Mouse (Mus musculus): Measurements from ENCODE around the gene A630001G21Rik. TPM values are rescaled to one million over a fixed set of nuclear protein-coding genes. Genes with fewer than 3 reads are reported as not detected.

The A630001G21Rik gene
- total and polyA plus RNA-seq, 3 experiments, result 15.4 to 24.0 TPM; not detected in 1

DNA sequence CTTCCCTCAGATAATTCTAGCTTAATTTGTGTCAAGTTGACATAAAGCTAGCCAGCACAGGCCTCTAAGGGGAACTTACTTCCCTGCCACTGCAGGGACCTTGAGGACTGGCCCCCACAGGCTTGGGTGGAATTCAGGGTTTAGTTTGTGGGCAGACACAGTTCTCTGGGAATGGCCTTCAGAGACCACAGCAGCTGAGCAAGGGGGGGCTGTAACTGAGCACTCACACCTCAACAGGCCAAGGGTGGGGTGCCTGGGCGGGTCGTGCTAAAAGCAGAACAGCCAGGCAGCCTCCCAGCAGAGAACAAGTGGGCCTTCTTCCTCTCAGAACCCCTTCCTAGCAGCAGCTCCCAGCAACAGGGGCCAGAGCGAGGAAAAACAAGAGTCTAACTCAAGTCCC lies 12.3 kb downstream of the A630001G21Rik start:
- Histone ChIP-seq H3K27me3 (ENCODE audit: control insufficient read depth in 1 of 2, insufficient read depth in 2 of 2, low read length in 2 of 2) (no peaks in the 10 kb centered on the region), H3K27ac (ENCODE audit: control insufficient read depth, low read depth, low read length) (no peak overlapping the region), H3K36me3 (ENCODE audit: control insufficient read depth in 1 of 2, insufficient read depth in 2 of 2, low read length in 2 of 2) (peaks cover 0 to 15% of the 10 kb centered on the region in 2 experiments; a peak in 2 of 4 replicates), H3K79me2 (ENCODE audit: control insufficient read depth, insufficient read depth, low read length, poor library complexity) (no peaks in the 10 kb centered on the region), H3K4me3 (ENCODE audit: control insufficient read depth in 1 of 2, insufficient read depth in 1 of 2, low read depth in 2 of 2, low read length in 2 of 2) (no peak overlapping the region), H3K9me3 (replicated peaks; ENCODE audit: insufficient read depth, low read length) (no peaks in the 10 kb centered on the region), H3K9ac (ENCODE audit: control insufficient read depth, low read depth, low read length, poor library complexity, severe bottlenecking) (no peak overlapping the region), H3K4me1 (ENCODE audit: control insufficient read depth in 1 of 2, insufficient read depth in 2 of 2, low read length in 2 of 2) (peaks cover 6 to 17% of the 10 kb centered on the region in 2 experiments)
- TF ChIP-seq E2F4 (IDR thresholded peaks at IDR 0.05; ENCODE audit: borderline replicate concordance, low read depth, low read length) (no peak), MXI1 (IDR thresholded peaks at IDR 0.05; ENCODE audit: low read depth, low read length) (no peak)
- peak; percentile 37 for DNase-seq (ENCODE audit: low read depth, low spot score)

DNA sequence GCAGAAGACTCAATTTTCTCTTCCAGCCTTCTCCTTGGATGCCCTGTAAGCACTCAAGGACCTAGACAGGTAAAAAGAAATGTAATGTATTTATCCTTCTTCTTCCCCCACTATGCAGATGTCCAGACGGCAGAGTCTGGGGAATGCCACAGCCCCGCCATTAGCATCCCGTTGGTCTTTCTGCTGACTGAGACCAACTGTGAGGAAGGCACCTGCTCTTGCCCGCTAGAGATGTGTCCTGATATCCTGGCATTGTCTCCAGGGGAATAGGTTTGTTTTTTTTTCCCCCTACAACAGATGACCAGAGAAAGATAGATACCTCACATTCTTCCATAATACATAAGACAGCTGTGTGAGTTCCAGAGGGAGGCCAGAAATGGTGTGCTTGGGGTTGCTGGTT lies 14.2 kb downstream of the A630001G21Rik start:
- Histone ChIP-seq H3K27ac (ENCODE audit: control insufficient read depth, low read depth, low read length) (no peak overlapping the region), H3K9ac (ENCODE audit: control insufficient read depth, low read depth, low read length, poor library complexity, severe bottlenecking) (no peak overlapping the region), H3K9me3 (replicated peaks; ENCODE audit: insufficient read depth, low read length) (no peaks in the 10 kb centered on the region), H3K79me2 (ENCODE audit: control insufficient read depth, insufficient read depth, low read length, poor library complexity) (no peaks in the 10 kb centered on the region), H3K27me3 (ENCODE audit: control insufficient read depth in 1 of 2, insufficient read depth in 2 of 2, low read length in 2 of 2) (no peaks in the 10 kb centered on the region), H3K4me3 (ENCODE audit: control insufficient read depth in 1 of 2, insufficient read depth in 1 of 2, low read depth in 2 of 2, low read length in 2 of 2) (no peak overlapping the region), H3K36me3 (ENCODE audit: control insufficient read depth in 1 of 2, insufficient read depth in 2 of 2, low read length in 2 of 2) (peaks cover 0 to 15% of the 10 kb centered on the region in 2 experiments; a peak in 2 of 4 replicates), H3K4me1 (ENCODE audit: control insufficient read depth in 1 of 2, insufficient read depth in 2 of 2, low read length in 2 of 2) (peaks cover 4 to 13% of the 10 kb centered on the region in 2 experiments)
- no peak for DNase-seq (ENCODE audit: low read depth, low spot score)
- TF ChIP-seq EP300 (IDR thresholded peaks at IDR 0.05; ENCODE audit: low read depth in 1 of 2, low read length in 2 of 2), result no peak
- no peak for TF ChIP-seq UBTF (IDR thresholded peaks at IDR 0.05; ENCODE audit: borderline replicate concordance, insufficient read depth, low read depth, low read length)
- TF ChIP-seq TCF12 (IDR thresholded peaks at IDR 0.05; ENCODE audit: low read depth, low read length), result no peak
- TF ChIP-seq BHLHE40 (IDR thresholded peaks at IDR 0.05; ENCODE audit: borderline replicate concordance, low read depth, low read length), result no peak
- TF ChIP-seq POLR2AphosphoS5 (IDR thresholded peaks at IDR 0.05; ENCODE audit: borderline replicate concordance, low read depth, low read length), result no peak
- TF ChIP-seq NRF1 (IDR thresholded peaks at IDR 0.05; ENCODE audit: insufficient read depth, low read depth, low read length, poor library complexity, severe bottlenecking), result no peak
- TF ChIP-seq GABPA (IDR thresholded peaks at IDR 0.05; ENCODE audit: low read depth, low read length), result no peak
- TF ChIP-seq SMC3 (IDR thresholded peaks at IDR 0.05; ENCODE audit: low read depth, low read length), result no peak
- no peak for TF ChIP-seq USF2 (IDR thresholded peaks at IDR 0.05; ENCODE audit: borderline replicate concordance in 1 of 2, insufficient read depth in 1 of 2, low read depth in 1 of 2, low read length in 2 of 2)
- TF ChIP-seq NELFE (IDR thresholded peaks at IDR 0.05; ENCODE audit: low read depth, low read length), result no peak
- no peak for TF ChIP-seq KAT2A (conservative IDR thresholded peaks at IDR 0.05; ENCODE audit: low read depth, low read length)
- no peak for TF ChIP-seq RCOR1 (IDR thresholded peaks at IDR 0.05; ENCODE audit: low read depth, low read length)
- TF ChIP-seq MAX (IDR thresholded peaks at IDR 0.05; ENCODE audit: low read length), result no peak
- no peak for TF ChIP-seq MXI1 (IDR thresholded peaks at IDR 0.05; ENCODE audit: low read depth, low read length)
- TF ChIP-seq TAL1 (IDR thresholded peaks at IDR 0.05; ENCODE audit: low read length), result no peak

All from MEL (cell line).